Mouse (Mus musculus) limb, embryonic 14.5 days (tissue): ENCODE data around the gene Coro6. TPM values are rescaled to one million over a fixed set of nuclear protein-coding genes. Genes with fewer than 3 reads are reported as not detected.

ENCODE experiments used
- ATAC-seq: fragments of 200-750 bp; cut with Nextera tagmentation; 2 replicates; pipeline ENCODE4 v1.8.0; 2017; ENCODE audit warnings: low read depth, moderate number of reproducible peaks, moderate TSS enrichment; ENCODE audit not compliant: low FRiP score
- DNase-seq: peaks from one replicate; pipeline ENCODE4 v3.0.0-alpha.2; 2015; ENCODE audit warnings: low spot score
- H3K27ac ChIP-seq: fragments of 300-500 bp; sonication (generic); replicated peaks from 2 replicates; pipeline ENCODE4 v1.5.1; 2014; ENCODE audit warnings: low read depth, mild to moderate bottlenecking, low read length, moderate library complexity, mixed read lengths
- H3K27me3 ChIP-seq: fragments of 300-500 bp; sonication (generic); 2 replicates; pipeline ENCODE4 v1.6.1; 2014; ENCODE audit warnings: low read length, mixed read lengths; ENCODE audit not compliant: control insufficient read depth, insufficient read depth
- H3K36me3 ChIP-seq: fragments of 300-500 bp; sonication (generic); 2 replicates; pipeline ENCODE4 v1.6.1; 2014; ENCODE audit warnings: mild to moderate bottlenecking, low read length, moderate library complexity, mixed read lengths; ENCODE audit not compliant: control insufficient read depth, insufficient read depth
- H3K4me1 ChIP-seq: fragments of 300-500 bp; sonication (generic); 2 replicates; pipeline ENCODE4 v1.6.1; 2014; ENCODE audit warnings: antibody characterized with exemption, low read length, mixed read lengths; ENCODE audit not compliant: control insufficient read depth, insufficient read depth
- H3K4me2 ChIP-seq: fragments of 300-500 bp; sonication (generic); replicated peaks from 2 replicates; pipeline ENCODE4 v1.6.1; 2014; ENCODE audit warnings: low read depth, mild to moderate bottlenecking, low read length, moderate library complexity; ENCODE audit not compliant: severe bottlenecking
- H3K4me3 ChIP-seq: fragments of 300-500 bp; sonication (generic); replicated peaks from 2 replicates; pipeline ENCODE4 v1.5.1; 2014; ENCODE audit warnings: low read length
- H3K9ac ChIP-seq: fragments of 300-500 bp; sonication (generic); 2 replicates; pipeline ENCODE4 v1.6.1; 2014; ENCODE audit warnings: mild to moderate bottlenecking, low read depth, low read length, moderate library complexity; ENCODE audit not compliant: severe bottlenecking
- H3K9me3 ChIP-seq: fragments of 300-500 bp; sonication (generic); 2 replicates; pipeline ENCODE4 v1.6.1; 2016; ENCODE audit warnings: low read length; ENCODE audit not compliant: control insufficient read depth
- POLR2A ChIP-seq: fragments of 200-500 bp; IDR thresholded peaks from 2 replicates; pipeline ENCODE4 v1.8.0; 2012; ENCODE audit warnings: inconsistent platforms, mild to moderate bottlenecking, moderate library complexity, borderline replicate concordance; ENCODE audit not compliant: insufficient read depth, insufficient read length; ENCODE audit errors: extremely low read depth
- WGBS: fragments of 180-500 bp; shearing (Covaris S2); extraction: QIAGEN DNeasy Blood & Tissue Kit; methylation state at CpG from one replicate; pipeline ENCODE4 v1.1.7; 2014; 5-methylcytosine and 5-hydroxymethylcytosine counted together
- polyA plus RNA-seq, 2 experiments: library from polyadenylated mRNA; depleted of rRNA in 1 of 2; stranded (reverse) in 1 of 2; unstranded in 1 of 2; fragments of >200 nt; fragmentation: Nextera tagmentation in 1 of 2; extraction: Ambion mirVana in 1 of 2; gene quantifications; 2 replicates each; pipeline versions ENCODE4 v1.2.1 to v1.2.3; 2012 to 2014

Gene Coro6
- polyA plus RNA-seq, 2 experiments, result 2.3 to 10.5 TPM

GRCm38 (mm10) chr11:77491123-77491501, 28.9 kb downstream of the Coro6 start:
- 0 out of 2 replicates have a peak overlapping the region, but pooled peaks have one; percentile 3 for H3K9ac ChIP-seq
- H3K4me3 ChIP-seq, result peak overlapping the region; percentile 54
- WGBS, result under 1% methylated on average over 13 of the region's 13 CpGs
- DNase-seq, result peak; percentile 94
- peaks cover 60% of the 10 kb centered on the region for H3K4me1 ChIP-seq
- peak overlapping the region; percentile 95 for H3K4me2 ChIP-seq
- 0 out of 2 replicates have a peak, but pooled peaks cover 3% of the 10 kb centered on the region for H3K36me3 ChIP-seq
- peak; percentile 9; the same call in 1 of the 2 replicates for TF ChIP-seq POLR2A
- peak; percentile 80 for ATAC-seq
- H3K27me3 ChIP-seq, result no peaks in the 10 kb centered on the region
- H3K9me3 ChIP-seq, result no peaks in the 10 kb centered on the region
- H3K27ac ChIP-seq, result peak overlapping the region; percentile 80

- H3K27me3 ChIP-seq, result no peaks in the 10 kb centered on the region
- ATAC-seq (peak; percentile 80), DNase-seq (peak; percentile 92)
- 0 out of 2 replicates have a peak, but pooled peaks cover 3% of the 10 kb centered on the region for H3K36me3 ChIP-seq
- H3K9ac ChIP-seq, result 0 out of 2 replicates have a peak overlapping the region, but pooled peaks have one; percentile 3
- peaks cover 54% of the 10 kb centered on the region for H3K4me1 ChIP-seq
- no peaks in the 10 kb centered on the region for H3K9me3 ChIP-seq
- H3K27ac ChIP-seq, result peak overlapping the region; percentile 80
- H3K4me2 ChIP-seq, result peak overlapping the region; percentile 95
- under 1% methylated on average over 23 of the region's 23 CpGs for WGBS
- H3K4me3 ChIP-seq, result peak overlapping the region; percentile 54
- no peak for TF ChIP-seq POLR2A
Observed at GRCm38 (mm10) chr11:77491502-77492291, 29.5 kb downstream of the Coro6 start.

DNA sequence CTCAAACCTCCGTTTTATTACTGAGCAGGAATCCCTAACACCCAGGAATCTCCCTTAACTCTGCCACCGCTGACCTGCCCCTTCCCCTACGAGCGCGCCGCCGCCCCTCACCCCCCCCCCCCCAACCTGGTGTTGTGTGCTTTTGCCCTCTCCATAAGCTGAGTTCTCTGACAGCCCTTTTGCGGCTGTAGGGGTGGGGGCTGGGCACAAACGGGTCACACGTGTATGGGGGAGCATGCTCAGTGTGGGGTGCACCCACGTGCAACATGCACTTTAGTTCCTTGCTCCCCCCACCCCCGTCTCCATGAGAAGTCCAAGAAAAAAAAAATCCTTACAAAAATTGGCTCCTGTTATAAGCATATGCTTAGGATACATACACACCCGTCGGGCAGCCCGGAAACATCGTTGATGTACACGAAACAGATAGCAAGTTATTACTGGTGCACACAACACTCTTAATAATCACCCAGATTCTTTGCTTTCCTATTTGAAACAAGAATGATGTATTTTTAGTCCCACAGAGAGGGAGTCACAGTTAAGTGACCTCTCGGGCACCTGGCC, 30.2 kb downstream of the Coro6 start:
- Histone ChIP-seq H3K9me3 (no peaks in the 10 kb centered on the region), H3K9ac (peak overlapping the region; percentile 88), H3K4me3 (peak overlapping the region; percentile 54), H3K27ac (peak overlapping the region; percentile 80), H3K27me3 (no peaks in the 10 kb centered on the region), H3K36me3 (0 out of 2 replicates have a peak, but pooled peaks cover 3% of the 10 kb centered on the region), H3K4me2 (peak overlapping the region; percentile 95), H3K4me1 (peaks cover 54% of the 10 kb centered on the region)
- TF ChIP-seq POLR2A, result no peak
- 1% methylated on average over 18 of the region's 18 CpGs for WGBS
- ATAC-seq (no peak), DNase-seq (no peak)

DNA sequence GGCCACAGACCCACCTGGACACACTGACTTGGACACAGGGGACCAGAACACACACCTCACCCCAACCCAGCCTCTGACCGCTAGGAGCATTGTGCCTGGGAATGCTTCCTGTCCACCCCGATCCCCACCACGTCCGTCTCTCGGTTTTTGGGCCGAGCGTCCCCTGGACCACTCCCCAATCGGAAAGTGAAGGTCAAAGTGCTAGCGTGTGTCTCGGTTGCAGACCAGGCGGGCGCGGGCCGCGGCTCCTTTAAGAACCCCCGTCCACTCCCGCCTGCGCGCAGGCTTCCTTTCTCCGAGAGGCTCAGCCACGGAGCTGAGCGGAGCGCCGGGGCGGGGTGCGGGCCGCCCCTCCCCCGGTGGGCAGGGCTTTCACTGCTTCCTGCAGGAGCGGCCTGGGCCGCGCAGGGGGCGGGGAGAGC, 30.7 kb downstream of the Coro6 start:
- peak; percentile 65; the same call in 1 of the 2 replicates for TF ChIP-seq POLR2A
- H3K27me3 ChIP-seq, result no peaks in the 10 kb centered on the region
- no peaks in the 10 kb centered on the region for H3K9me3 ChIP-seq
- H3K36me3 ChIP-seq, result 0 out of 2 replicates have a peak, but pooled peaks cover 2% of the 10 kb centered on the region
- peak overlapping the region; percentile 88 for H3K9ac ChIP-seq
- H3K4me1 ChIP-seq, result peaks cover 50% of the 10 kb centered on the region
- H3K4me2 ChIP-seq, result peak overlapping the region; percentile 95
- peak overlapping the region; percentile 80 for H3K27ac ChIP-seq
- ATAC-seq (peak; percentile 78), DNase-seq (peak; percentile 95)
- peak overlapping the region; percentile 54 for H3K4me3 ChIP-seq
- WGBS, result under 1% methylated on average over 20 of the region's 32 CpGs

- H3K4me3 ChIP-seq, result peak within 1 kb of the TSS; percentile 76
- H3K27ac ChIP-seq, result peak within 1 kb of the TSS; percentile 80
- H3K27me3 ChIP-seq, result no peaks in the 10 kb centered on the region
- peaks cover 42% of the 10 kb centered on the region for H3K4me1 ChIP-seq
- TF ChIP-seq POLR2A, result no peak
- H3K36me3 ChIP-seq, result no peaks in the 10 kb centered on the region
- DNase-seq, result no peak
- H3K9me3 ChIP-seq, result no peaks in the 10 kb centered on the region
- peak within 1 kb of the TSS; percentile 88 for H3K9ac ChIP-seq
- no peak for ATAC-seq
- 2% methylated on average over 29 of the region's 74 CpGs for WGBS
- H3K4me2 ChIP-seq, result peak within 1 kb of the TSS; percentile 95
Observed at GRCm38 (mm10) chr11:77493512-77494343, 31.5 kb downstream of the Coro6 start, which contains the start of gene Git1. TSS of gene Git1 (plus strand) at chr11:77493562.
